9 mouse cellular contexts compared by ENCODE assay signal in the genomic region with DNA sequence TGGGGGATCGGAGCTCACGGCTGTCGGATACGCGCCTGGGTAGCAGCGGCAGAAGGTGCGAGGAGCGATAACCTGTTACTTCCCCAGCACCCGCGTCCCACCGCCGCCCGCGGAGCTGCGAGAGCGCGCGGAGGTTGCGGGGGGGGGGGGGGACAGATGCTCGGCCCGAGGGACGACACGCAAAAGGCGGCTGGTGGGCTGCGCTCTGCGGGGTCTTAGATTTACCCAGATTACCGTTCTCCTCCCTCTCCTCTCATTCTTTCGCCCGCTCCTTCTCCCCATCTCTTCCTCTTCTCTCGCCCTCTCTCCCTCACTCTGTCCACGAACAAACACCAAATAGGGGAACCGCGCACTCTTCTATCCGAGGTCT. TPM values are rescaled to one million over a fixed set of nuclear protein-coding genes. Genes with fewer than 3 reads are reported as not detected.
A peak's percentile ranks its signal among the peaks of the same experiment; 100 is the strongest.
DNase-seq lines count a peak whose midpoint lies in the region; ATAC-seq lines count a peak whose summit lies in the region.
"Had no signal": no experiment of that assay in that cellular context is flagged by ENCODE, and none has a peak within 500 bp of the region (broad histone marks: within the 10 kb centered on the region; RNA-seq: fewer than 3 reads in every experiment).

No protein-coding gene starts in this region.

- peak overlapping the region; percentile 29 for H3K4me3 ChIP-seq in lung, embryonic 15.5 days
- peak overlapping the region; percentile 35 for H3K4me3 ChIP-seq in forebrain, embryonic 11.5 days (ENCODE audit: low read depth, low read length)
- H3K4me3 ChIP-seq in intestine, embryonic 16.5 days (ENCODE audit: low read length): peak overlapping the region; percentile 29
- H3K4me3 ChIP-seq in stomach, embryonic 14.5 days (ENCODE audit: low read depth, low read length): peak overlapping the region; percentile 19

- whole genome bisulfite sequencing in lung, embryonic 15.5 days: 1% methylated on average over 29 of the region's 34 CpGs
- WGBS in forebrain, embryonic 11.5 days: under 1% methylated on average over 26 of the region's 34 CpGs
- under 1% methylated on average over 31 of the region's 34 CpGs for WGBS in intestine, embryonic 16.5 days
- whole genome bisulfite sequencing in stomach, embryonic 14.5 days: under 1% methylated on average over 27 of the region's 34 CpGs

- H3K27ac ChIP-seq in lung, embryonic 15.5 days: no peak overlapping the region
- peak overlapping the region; percentile 2; the same call in 1 of the 2 replicates for H3K27ac ChIP-seq in forebrain, embryonic 11.5 days (ENCODE audit: low read depth, low read length)
- H3K27ac ChIP-seq in intestine, embryonic 16.5 days (ENCODE audit: low read length): no peak overlapping the region
- no peak overlapping the region for H3K27ac ChIP-seq in stomach, embryonic 14.5 days (ENCODE audit: low read length)

- H3K36me3 ChIP-seq in lung, embryonic 15.5 days: no peaks in the 10 kb centered on the region
- H3K36me3 ChIP-seq in forebrain, embryonic 11.5 days (ENCODE audit: control insufficient read depth, insufficient read depth, low read length): no peaks in the 10 kb centered on the region
- H3K36me3 ChIP-seq in intestine, embryonic 16.5 days (ENCODE audit: control insufficient read depth, insufficient read depth, low read length): no peaks in the 10 kb centered on the region
- no peaks in the 10 kb centered on the region for H3K36me3 ChIP-seq in stomach, embryonic 14.5 days (ENCODE audit: control insufficient read depth, insufficient read depth, low read length)

- H3K4me1 ChIP-seq in lung, embryonic 15.5 days: peaks cover 54% of the 10 kb centered on the region
- peaks cover 43% of the 10 kb centered on the region for H3K4me1 ChIP-seq in forebrain, embryonic 11.5 days (replicated peaks; ENCODE audit: control insufficient read depth, insufficient read depth, low read length)
- H3K4me1 ChIP-seq in intestine, embryonic 16.5 days (ENCODE audit: control insufficient read depth, insufficient read depth, low read length): peaks cover 9% of the 10 kb centered on the region; the same call in 1 of the 2 replicates
- H3K4me1 ChIP-seq in stomach, embryonic 14.5 days (ENCODE audit: control insufficient read depth, insufficient read depth, low read length): peaks cover 13% of the 10 kb centered on the region; the same call in 1 of the 2 replicates

- H3K9me3 ChIP-seq in lung, embryonic 15.5 days: no peaks in the 10 kb centered on the region
- H3K9me3 ChIP-seq in forebrain, embryonic 11.5 days (ENCODE audit: control insufficient read depth, low read length): no peaks in the 10 kb centered on the region
- H3K9me3 ChIP-seq in intestine, embryonic 16.5 days (ENCODE audit: control insufficient read depth, low read length): no peaks in the 10 kb centered on the region
- no peaks in the 10 kb centered on the region for H3K9me3 ChIP-seq in stomach, embryonic 14.5 days (ENCODE audit: control insufficient read depth, low read depth, low read length)

- peak overlapping the region; percentile 57 for H3K4me2 ChIP-seq in lung, embryonic 15.5 days
- peak overlapping the region; percentile 49 for H3K4me2 ChIP-seq in forebrain, embryonic 11.5 days (ENCODE audit: low read depth, low read length, severe bottlenecking)
- H3K4me2 ChIP-seq in intestine, embryonic 16.5 days (ENCODE audit: low read depth, low read length): peak overlapping the region; percentile 46; the same call in 1 of the 2 replicates
- H3K4me2 ChIP-seq in stomach, embryonic 14.5 days (replicated peaks; ENCODE audit: low read depth, low read length): peak overlapping the region; percentile 27

- no peak overlapping the region for H3K9ac ChIP-seq in lung, embryonic 15.5 days
- H3K9ac ChIP-seq in forebrain, embryonic 11.5 days (ENCODE audit: low read length): peak overlapping the region; percentile 43
- no peak overlapping the region for H3K9ac ChIP-seq in intestine, embryonic 16.5 days (ENCODE audit: low read depth, low read length)
- no peak overlapping the region for H3K9ac ChIP-seq in stomach, embryonic 14.5 days (replicated peaks; ENCODE audit: low read depth, low read length)

- no peak for ATAC-seq in lung, embryonic 15.5 days (ENCODE audit: borderline replicate concordance, extremely low read depth, low FRiP score, low TSS enrichment)
- no peak for ATAC-seq in forebrain, embryonic 11.5 days (replicated peaks; ENCODE audit: low FRiP score)
- ATAC-seq in intestine, embryonic 16.5 days: no peak
- no peak for ATAC-seq in stomach, embryonic 14.5 days (ENCODE audit: insufficient number of reproducible peaks, insufficient read depth, low FRiP score, low read depth)
- ATAC-seq: inflammation-experienced regulatory T-cells, adult 6 months had no signal

- no peak for DNase-seq in lung, postnatal 14 days
- no peak for DNase-seq in forebrain, embryonic 11.5 days (ENCODE audit: low spot score)
- DNase-seq in thymus, postnatal 36 days: no peak
- no peak for DNase-seq in right cerebral cortex, postnatal 4 days
- DNase-seq: lung, adult 2 months had no signal

- H3K27me3 ChIP-seq in lung, embryonic 15.5 days: peaks cover 91% of the 10 kb centered on the region
- H3K27me3 ChIP-seq in forebrain, embryonic 11.5 days (ENCODE audit: control insufficient read depth, insufficient read depth, low read length): peaks cover 87% of the 10 kb centered on the region
- H3K27me3 ChIP-seq in intestine, embryonic 16.5 days (replicated peaks; ENCODE audit: control insufficient read depth, insufficient read depth, low read length): peaks cover 88% of the 10 kb centered on the region
- peaks cover 83% of the 10 kb centered on the region for H3K27me3 ChIP-seq in stomach, embryonic 14.5 days (ENCODE audit: control insufficient read depth, insufficient read depth, low read length)

RNA-seq across cellular contexts. Expression of gene Gad1, which starts 9.7 kb away (rescaled TPM):
- polyA plus RNA-seq in lung, embryonic 15.5 days (2015; fragmentation: Nextera tagmentation; extraction: Ambion mirVana): 0.09 and 0.38 TPM in 2 replicates
- polyA plus RNA-seq in forebrain, embryonic 11.5 days (2014; fragmentation: Nextera tagmentation; extraction: Ambion mirVana): 14.2 and 17.2 TPM in 2 replicates
- 0.15 and 0.18 TPM in 2 replicates for polyA plus RNA-seq in intestine, embryonic 16.5 days (2015; fragmentation: Nextera tagmentation; extraction: Ambion mirVana)
- 0.30 and 0.62 TPM in 2 replicates for polyA plus RNA-seq in stomach, embryonic 14.5 days (2014; fragmentation: Nextera tagmentation; extraction: Ambion mirVana)

RNA-seq across cellular contexts. Expression of gene Erich2, which starts 54.0 kb away (rescaled TPM):
- 6.9 and 7.6 TPM in 2 replicates for polyA plus RNA-seq in lung, embryonic 15.5 days (2015; fragmentation: Nextera tagmentation; extraction: Ambion mirVana)
- 0.79 and 0.80 TPM in 2 replicates for polyA plus RNA-seq in forebrain, embryonic 11.5 days (2014; fragmentation: Nextera tagmentation; extraction: Ambion mirVana)
- 0.42 and 0.78 TPM in 2 replicates for polyA plus RNA-seq in intestine, embryonic 16.5 days (2015; fragmentation: Nextera tagmentation; extraction: Ambion mirVana)
- polyA plus RNA-seq in stomach, embryonic 14.5 days (2014; fragmentation: Nextera tagmentation; extraction: Ambion mirVana): 4.0 and 5.4 TPM in 2 replicates
- polyA plus RNA-seq: inflammation-experienced regulatory T-cells, adult 6 months had no signal
